Mouse (Mus musculus): ENCODE measurements around the gene Bag5.

DNA sequence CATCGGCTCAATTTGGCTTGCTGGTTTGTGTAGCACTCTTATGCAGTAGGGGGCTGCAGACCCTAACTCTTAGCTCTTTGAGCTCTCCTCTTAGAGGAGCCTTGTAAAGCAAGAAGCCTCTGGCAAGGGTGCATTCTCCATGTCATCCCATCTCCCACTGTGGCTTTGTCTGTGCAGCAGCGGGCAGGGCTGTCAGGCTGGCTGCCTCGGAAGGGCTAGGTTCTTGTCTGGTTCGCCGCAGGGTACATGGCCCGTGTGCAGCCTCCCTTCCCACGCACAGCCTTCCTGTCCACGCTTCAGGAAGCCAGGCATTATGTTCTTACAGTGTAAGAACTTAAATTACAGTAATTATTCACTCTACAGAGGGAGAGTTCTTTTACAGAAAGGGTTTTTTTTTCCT lies 5.6 kb upstream of the Bag5 start:
- TF ChIP-seq CTCF (IDR thresholded peaks at IDR 0.05; ENCODE audit: borderline replicate concordance, insufficient read depth, low read depth, low read length) (no peak), POLR2A (IDR thresholded peaks at IDR 0.05; ENCODE audit: borderline replicate concordance, insufficient read depth, low read length) (peak; percentile 46; the same call in 1 of the 2 replicates)
